Mouse (Mus musculus) kidney, adult 2 months (tissue): ENCODE data around the gene Mettl7a1.

Source experiments
- CTCF ChIP-seq: fragments of 200-500 bp; conservative IDR thresholded peaks from 2 replicates; pipeline ENCODE4 v1.5.1; 2011; ENCODE audit warnings: low read depth, mild to moderate bottlenecking, control low read depth, low read length, moderate library complexity, mixed read lengths; ENCODE audit not compliant: insufficient read depth, insufficient read length
- POLR2A ChIP-seq: fragments of 200-500 bp; IDR thresholded peaks from one replicate; pipeline ENCODE4 v1.6.1; 2011; ENCODE audit warnings: low read depth, low read length, control low read depth

DNA sequence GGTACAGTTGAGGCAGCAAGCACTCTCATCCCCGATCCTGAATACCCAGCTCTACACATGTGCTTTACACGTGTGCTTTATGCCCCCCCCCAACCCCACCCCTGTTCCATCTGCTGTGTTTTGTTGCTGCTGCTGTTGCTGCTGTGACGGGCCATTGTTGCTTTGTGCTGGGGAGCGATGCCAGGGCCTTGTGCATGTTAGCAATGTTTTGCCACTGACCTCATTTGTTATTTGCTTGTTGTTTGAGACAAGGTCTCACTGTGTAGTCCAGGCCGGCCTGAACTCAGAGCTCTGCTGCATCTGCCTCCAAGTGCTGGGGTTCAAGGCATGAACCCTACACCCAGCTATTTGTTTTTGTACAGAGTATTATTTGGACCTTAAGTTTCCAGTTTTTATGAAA is 13.1 kb upstream of the Mettl7a1 start:
- TF ChIP-seq CTCF (no peak), POLR2A (no peak)
